Comparison of ENCODE assay signal across 12 mouse cellular contexts in genomic region chr7:132640946-132641345, GRCm38 (mm10). TPM values are rescaled to one million over a fixed set of nuclear protein-coding genes. Genes with fewer than 3 reads are reported as not detected.
A peak's percentile ranks its signal among the peaks of the same experiment; 100 is the strongest.
DNase-seq lines count a peak whose midpoint lies in the region; ATAC-seq and TF ChIP-seq lines count a peak whose summit lies in the region.
"Had no signal": no experiment of that assay in that cellular context is flagged by ENCODE, and none has a peak within 500 bp of the region (broad histone marks: within the 10 kb centered on the region; RNA-seq: fewer than 3 reads in every experiment).

No protein-coding gene starts in this region.

- H3K36me3 ChIP-seq in stomach, postnatal 0 days (ENCODE audit: control insufficient read depth, insufficient read depth, low read length): no peaks in the 10 kb centered on the region
- H3K36me3 ChIP-seq: midbrain, embryonic 12.5 days had no signal

- H3K4me1 ChIP-seq in stomach, postnatal 0 days (replicated peaks; ENCODE audit: control insufficient read depth, insufficient read depth): no peaks in the 10 kb centered on the region
- H3K4me1 ChIP-seq: heart, embryonic 13.5 days had no signal

- TF ChIP-seq EP300 in stomach, postnatal 0 days (optimal IDR thresholded peaks at IDR 0.05): no peak

- 44% methylated on average over 9 of the region's 9 CpGs for WGBS in stomach, postnatal 0 days

- no peak overlapping the region for H3K9ac ChIP-seq in stomach, postnatal 0 days (ENCODE audit: low read length)
- H3K9ac ChIP-seq: heart, embryonic 13.5 days; midbrain, embryonic 12.5 days had no signal

- peak; percentile 59 for DNase-seq in gastrocnemius, postnatal 10 days
- no peak for DNase-seq in gastrocnemius, adult 8-10 months (ENCODE audit: low spot score in 2 of 2)
- DNase-seq in right cerebral cortex, postnatal 14 days: peak; percentile 43
- no peak for DNase-seq in right cerebral cortex, postnatal 36 days (ENCODE audit: low spot score in 2 of 2)
- peak; percentile 45 to 51 for DNase-seq in kidney, adult 8-10 months
- DNase-seq in stomach, postnatal 0 days (ENCODE audit: low spot score): no peak
- DNase-seq: adrenal gland, postnatal 25 days had no signal

- no peak overlapping the region for H3K27ac ChIP-seq in stomach, postnatal 0 days (replicated peaks)
- H3K27ac ChIP-seq: heart, embryonic 13.5 days; left cerebral cortex, adult 2 months; midbrain, embryonic 12.5 days had no signal

- TF ChIP-seq CTCF in stomach, postnatal 0 days (IDR thresholded peaks at IDR 0.05; ENCODE audit: low read depth): no peak

- no peak overlapping the region for H3K4me2 ChIP-seq in stomach, postnatal 0 days (replicated peaks; ENCODE audit: low read depth)
- H3K4me2 ChIP-seq: heart, embryonic 13.5 days; midbrain, embryonic 12.5 days had no signal

- no peak overlapping the region for H3K4me3 ChIP-seq in stomach, postnatal 0 days (ENCODE audit: low read depth, low read length)
- H3K4me3 ChIP-seq: heart, embryonic 13.5 days; left cerebral cortex, adult 2 months; midbrain, embryonic 12.5 days had no signal

- ATAC-seq in stomach, postnatal 0 days (ENCODE audit: low FRiP score, low TSS enrichment): 0 out of 2 replicates have a peak, but pooled peaks have one; percentile 22
- no peak for ATAC-seq in erythroid progenitor cell, adult 5-6 weeks (replicated peaks; ENCODE audit: low FRiP score, poor library complexity, severe bottlenecking)
- no peak for ATAC-seq in frontal cortex, adult (ENCODE audit: low TSS enrichment)

- no peaks in the 10 kb centered on the region for H3K9me3 ChIP-seq in stomach, postnatal 0 days (ENCODE audit: control insufficient read depth, low read length)
- H3K9me3 ChIP-seq: heart, embryonic 13.5 days; midbrain, embryonic 12.5 days had no signal

- H3K27me3 ChIP-seq in stomach, postnatal 0 days (ENCODE audit: control insufficient read depth, insufficient read depth, low read length): no peaks in the 10 kb centered on the region
- H3K27me3 ChIP-seq: heart, embryonic 13.5 days had no signal

RNA-seq across cellular contexts. Expression of gene Lhpp, which starts 30.5 kb away (rescaled TPM):
- total RNA-seq in gastrocnemius, postnatal 10 days (2021): 10 to 100 TPM in 1 of 2 experiments, 1 to 10 TPM in 1; 9.6 to 11.7 TPM
- total RNA-seq in gastrocnemius, adult 8-10 months (2022): 10 to 100 TPM; 12.5 to 17.2 (median 14.5) TPM
- polyA plus RNA-seq in stomach, postnatal 0 days (2015; fragmentation: Nextera tagmentation; extraction: Ambion mirVana): 8.0 and 9.3 TPM in 2 replicates
- 1.7 and 2.5 TPM in 2 replicates for total RNA-seq in erythroid progenitor cell, adult 5-6 weeks (2015; ENCODE audit: low replicate concordance)
- total RNA-seq in erythroid progenitor cell, adult 5-6 weeks (2017; ENCODE audit: low replicate concordance): 1.8 and 3.6 TPM in 2 replicates

RNA-seq across cellular contexts. Expression of gene Nkx1-2, which starts 41.5 kb away (rescaled TPM):
- total RNA-seq in gastrocnemius, postnatal 10 days (2021): not detected
- total RNA-seq in gastrocnemius, adult 8-10 months (2022): not detected
- polyA plus RNA-seq in stomach, postnatal 0 days (2015; fragmentation: Nextera tagmentation; extraction: Ambion mirVana): not detected in 2 replicates
- total RNA-seq in erythroid progenitor cell, adult 5-6 weeks (2015; ENCODE audit: low replicate concordance): not detected in 2 replicates
- not detected in 2 replicates for total RNA-seq in erythroid progenitor cell, adult 5-6 weeks (2017; ENCODE audit: low replicate concordance)
- total RNA-seq: adrenal gland, postnatal 25 days; left cerebral cortex, adult 2 months had no signal
- polyA plus RNA-seq: heart, embryonic 13.5 days had no signal

Comparison
In these comparisons a context has a peak if more than half of its experiments do, and no peak if none do; other contexts are left out.
1. DNase-seq: peak in gastrocnemius, postnatal 10 days (single experiment), right cerebral cortex, postnatal 14 days (single experiment) and kidney, adult 8-10 months (2 of 2); none in gastrocnemius, adult 8-10 months (0 of 2), right cerebral cortex, postnatal 36 days (0 of 2) and stomach, postnatal 0 days (single experiment).